Mouse (Mus musculus) liver, postnatal 0 days (tissue): ENCODE data around the gene Irf2bp2.

Experiments used
- CTCF ChIP-seq: sonication (generic); IDR thresholded peaks from 2 replicates; pipeline ENCODE4 v1.5.1; 2016; ENCODE audit warnings: antibody characterized with exemption, low read depth
- EP300 ChIP-seq: IDR thresholded peaks from 2 replicates; pipeline ENCODE4 v1.6.1; 2016; ENCODE audit warnings: antibody characterized with exemption, low read depth, mild to moderate bottlenecking

DNA sequence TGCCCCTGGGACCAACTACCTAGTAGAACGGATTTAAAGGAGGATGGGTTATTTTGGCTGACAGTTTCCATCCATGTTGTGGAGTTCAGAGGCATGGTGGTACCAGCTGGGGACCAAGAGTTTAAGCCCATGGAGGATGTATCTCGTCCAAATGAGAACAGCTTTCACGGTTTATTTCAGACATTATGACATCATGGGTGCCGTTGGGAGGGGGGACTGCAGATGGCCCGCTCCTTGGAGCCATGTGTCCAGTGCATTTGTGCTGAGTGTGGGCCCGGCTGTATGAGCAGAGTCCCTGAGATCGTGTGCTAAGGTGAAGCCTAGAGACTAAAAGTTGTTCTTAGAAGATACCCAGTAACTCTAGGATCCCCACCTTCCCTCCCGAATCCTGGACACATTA is 50.4 kb downstream of the Irf2bp2 start:
- TF ChIP-seq CTCF, result no peak
- no peak for TF ChIP-seq EP300
